Mouse (Mus musculus): ENCODE measurements around the gene Gm10181. TPM values are rescaled to one million over a fixed set of nuclear protein-coding genes. Genes with fewer than 3 reads are reported as not detected.

Gene Gm10181
- total and polyA plus RNA-seq, 3 experiments, result not detected

GRCm38 (mm10) chr9:25132253-25132652 lies 43.0 kb downstream of the Gm10181 start:
- H3K4me2 ChIP-seq (ENCODE audit: insufficient read depth, low read depth, poor library complexity, severe bottlenecking), result no peak overlapping the region
- dilution Hi-C loops (cut with MboI; ENCODE audit: extremely low pct_ligation_motif_present, extremely low pct_unique_long_range_greater_than_20kb, low sequenced_read_pairs), result no loop called here
- H3K4me1 ChIP-seq (ENCODE audit: control insufficient read depth in 1 of 2, insufficient read depth in 2 of 2), result no peaks in the 10 kb centered on the region
- H3K79me2 ChIP-seq (replicated peaks; ENCODE audit: control insufficient read depth, extremely low read depth, insufficient read depth, poor library complexity, severe bottlenecking), result no peaks in the 10 kb centered on the region
- no peak overlapping the region for H3K4me3 ChIP-seq (replicated peaks in 1 of 3; ENCODE audit: low read depth in 2 of 3, low read length in 2 of 3, poor library complexity in 1 of 3)
- DNase-seq (ENCODE audit: extremely low read depth), result no peak
- no peak overlapping the region for H3K9ac ChIP-seq (ENCODE audit: insufficient read depth, low read depth)
- H3K9me3 ChIP-seq (replicated peaks; ENCODE audit: low read length), result no peaks in the 10 kb centered on the region
- no peak for TF ChIP-seq IRF4 (IDR thresholded peaks at IDR 0.05; ENCODE audit: low read depth, low read length)
- no peak for TF ChIP-seq CTCF (conservative IDR thresholded peaks at IDR 0.05 in 1 of 2, IDR thresholded peaks at IDR 0.05 in 1 of 2; ENCODE audit: low read depth in 2 of 2, low read length in 2 of 2)
- TF ChIP-seq POLR2A (IDR thresholded peaks at IDR 0.05; ENCODE audit: low read depth, low read length), result no peak
- no peak for TF ChIP-seq KAT2A (IDR thresholded peaks at IDR 0.05; ENCODE audit: insufficient replicate concordance, low read length)
- TF ChIP-seq MEF2A (IDR thresholded peaks at IDR 0.05; ENCODE audit: borderline replicate concordance, low read depth, low read length), result no peak
- TF ChIP-seq RAD21 (IDR thresholded peaks at IDR 0.05; ENCODE audit: low read depth, low read length), result no peak
- no peak for TF ChIP-seq ZC3H11A (IDR thresholded peaks at IDR 0.05; ENCODE audit: low read depth, low read length)
- in situ Hi-C loops (cut with MboI; ENCODE audit: low pct_ligation_motif_present, low pct_unique_long_range_greater_than_20kb, low sequenced_read_pairs), result no loop called here
- no peaks in the 10 kb centered on the region for H3K27me3 ChIP-seq (replicated peaks)
- peaks cover 0 to 14% of the 10 kb centered on the region in 2 experiments for H3K36me3 ChIP-seq (replicated peaks in 1 of 2; ENCODE audit: control insufficient read depth in 1 of 2, insufficient read depth in 1 of 2, low read length in 1 of 2)
- no peak overlapping the region for H3K27ac ChIP-seq (ENCODE audit: insufficient read depth, low read depth)

GRCm38 (mm10) chr9:25132920-25133319 lies 43.7 kb downstream of the Gm10181 start:
- Histone ChIP-seq H3K9me3 (replicated peaks; ENCODE audit: low read length) (no peaks in the 10 kb centered on the region), H3K4me1 (ENCODE audit: control insufficient read depth in 1 of 2, insufficient read depth in 2 of 2) (no peaks in the 10 kb centered on the region), H3K79me2 (replicated peaks; ENCODE audit: control insufficient read depth, extremely low read depth, insufficient read depth, poor library complexity, severe bottlenecking) (no peaks in the 10 kb centered on the region), H3K4me3 (replicated peaks in 1 of 3; ENCODE audit: low read depth in 2 of 3, low read length in 2 of 3, poor library complexity in 1 of 3) (no peak overlapping the region), H3K4me2 (ENCODE audit: insufficient read depth, low read depth, poor library complexity, severe bottlenecking) (no peak overlapping the region), H3K27me3 (replicated peaks) (no peaks in the 10 kb centered on the region), H3K9ac (ENCODE audit: insufficient read depth, low read depth) (no peak overlapping the region), H3K27ac (ENCODE audit: insufficient read depth, low read depth) (no peak overlapping the region), H3K36me3 (replicated peaks in 1 of 2; ENCODE audit: control insufficient read depth in 1 of 2, insufficient read depth in 1 of 2, low read length in 1 of 2) (peaks cover 0 to 14% of the 10 kb centered on the region in 2 experiments)
- dilution Hi-C loops (cut with MboI; ENCODE audit: extremely low pct_ligation_motif_present, extremely low pct_unique_long_range_greater_than_20kb, low sequenced_read_pairs) (no loop called here), in situ Hi-C loops (cut with MboI; ENCODE audit: low pct_ligation_motif_present, low pct_unique_long_range_greater_than_20kb, low sequenced_read_pairs) (no loop called here)
- DNase-seq (ENCODE audit: extremely low read depth), result no peak
- TF ChIP-seq RAD21 (IDR thresholded peaks at IDR 0.05; ENCODE audit: low read depth, low read length), result no peak
- TF ChIP-seq MEF2A (IDR thresholded peaks at IDR 0.05; ENCODE audit: borderline replicate concordance, low read depth, low read length), result no peak
- no peak for TF ChIP-seq CHD1 (IDR thresholded peaks at IDR 0.05; ENCODE audit: low read depth, low read length)
- TF ChIP-seq PAX5 (IDR thresholded peaks at IDR 0.05; ENCODE audit: low read length), result no peak
- TF ChIP-seq HCFC1 (IDR thresholded peaks at IDR 0.05; ENCODE audit: low read depth, low read length), result no peak
- no peak for TF ChIP-seq TBP (conservative IDR thresholded peaks at IDR 0.05; ENCODE audit: low read depth, low read length)
- TF ChIP-seq ELF1 (IDR thresholded peaks at IDR 0.05; ENCODE audit: low read depth, low read length), result no peak
- no peak for TF ChIP-seq USF2 (conservative IDR thresholded peaks at IDR 0.05; ENCODE audit: low read depth, low read length)
- no peak for TF ChIP-seq ZC3H11A (IDR thresholded peaks at IDR 0.05; ENCODE audit: low read depth, low read length)
- TF ChIP-seq ZKSCAN1 (IDR thresholded peaks at IDR 0.05; ENCODE audit: borderline replicate concordance, low read depth, low read length), result no peak
- TF ChIP-seq ZMIZ1 (IDR thresholded peaks at IDR 0.05; ENCODE audit: low read depth, low read length), result no peak
- TF ChIP-seq UBTF (IDR thresholded peaks at IDR 0.05; ENCODE audit: low read depth, low read length), result no peak
- no peak for TF ChIP-seq POLR2AphosphoS2 (IDR thresholded peaks at IDR 0.05; ENCODE audit: low read depth, low read length)
- TF ChIP-seq EP300 (IDR thresholded peaks at IDR 0.05; ENCODE audit: low read length), result no peak
- no peak for TF ChIP-seq RCOR1 (conservative IDR thresholded peaks at IDR 0.05; ENCODE audit: low read depth, low read length)
- no peak for TF ChIP-seq ETS1 (conservative IDR thresholded peaks at IDR 0.05; ENCODE audit: low read depth, low read length)
- TF ChIP-seq KAT2A (IDR thresholded peaks at IDR 0.05; ENCODE audit: insufficient replicate concordance, low read length), result no peak
- TF ChIP-seq CTCF (conservative IDR thresholded peaks at IDR 0.05 in 1 of 2, IDR thresholded peaks at IDR 0.05 in 1 of 2; ENCODE audit: low read depth in 2 of 2, low read length in 2 of 2), result no peak
- TF ChIP-seq BHLHE40 (IDR thresholded peaks at IDR 0.05; ENCODE audit: low read depth, low read length), result no peak

All from CH12.LX (cell line).